Mouse (Mus musculus) adrenal gland, adult 8-10 months (tissue): ENCODE results near the gene Tmem104. TPM values are rescaled to one million over a fixed set of nuclear protein-coding genes. Genes with fewer than 3 reads are reported as not detected.
A peak's percentile ranks its signal among the peaks of the same experiment; 100 is the strongest.

Experiments used
- DNase-seq: peaks from one replicate; pipeline ENCODE4 v3.0.0; 2022
- total RNA-seq, 4 experiments: library from RNA; stranded (reverse); gene quantifications; 2 replicates each; pipeline ENCODE4 v1.2.4; 2022

Gene Tmem104
- 10 to 100 TPM; 24.8 to 34.0 (median 27.3) TPM for total RNA-seq

DNA sequence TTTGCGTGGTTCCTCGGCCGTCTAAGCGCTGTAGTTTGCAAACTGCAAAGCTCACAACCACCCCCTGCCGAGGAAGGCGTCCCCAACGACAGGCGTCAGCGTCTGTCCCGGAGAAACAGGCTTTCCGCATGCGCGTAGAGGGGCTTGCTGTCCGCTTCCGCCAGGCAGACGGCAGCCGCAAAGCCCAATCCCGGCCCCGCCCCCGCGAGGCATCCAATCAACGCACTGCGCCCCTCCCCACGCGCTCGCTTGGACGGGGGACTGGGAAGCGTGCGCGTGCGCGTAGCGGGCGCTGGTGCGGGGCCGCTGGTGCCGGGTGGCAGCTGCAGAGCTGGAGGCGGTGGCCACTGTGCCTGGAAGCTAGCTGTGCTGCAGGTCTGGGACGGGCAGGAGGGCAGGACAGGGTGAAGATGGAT lies at the start of gene Tmem104:
Tmem104 (plus strand) TSS at position 264 of the 416 bp plus-strand sequence.
- DNase-seq, result peak; percentile 99

- DNase-seq, result no peak
Observed at GRCm38 (mm10) chr11:115138597-115139262, 48.6 kb upstream of the Tmem104 start.

- DNase-seq, result no peak
Observed at GRCm38 (mm10) chr11:115141970-115142369, 45.3 kb upstream of the Tmem104 start.

DNA sequence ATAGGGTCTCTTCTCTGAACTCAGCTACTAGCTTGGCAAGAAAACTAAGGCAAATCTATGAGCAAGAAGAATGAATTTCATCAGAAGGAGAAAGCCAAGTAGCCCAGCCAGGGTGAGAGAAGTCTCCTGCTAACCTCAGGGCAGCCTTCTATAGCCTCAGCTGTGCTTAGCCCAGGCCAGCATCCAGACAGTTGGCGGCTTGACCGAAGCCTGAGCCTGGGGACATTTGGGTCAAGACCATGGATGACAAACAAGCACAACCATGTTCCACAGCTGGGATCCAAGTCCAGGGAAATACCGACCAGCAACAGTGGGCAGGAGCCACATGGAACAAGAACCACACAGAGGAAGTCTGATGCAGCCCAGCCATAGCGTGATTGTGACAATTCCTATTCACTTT lies 39.5 kb upstream of the Tmem104 start:
- no peak for DNase-seq

DNA sequence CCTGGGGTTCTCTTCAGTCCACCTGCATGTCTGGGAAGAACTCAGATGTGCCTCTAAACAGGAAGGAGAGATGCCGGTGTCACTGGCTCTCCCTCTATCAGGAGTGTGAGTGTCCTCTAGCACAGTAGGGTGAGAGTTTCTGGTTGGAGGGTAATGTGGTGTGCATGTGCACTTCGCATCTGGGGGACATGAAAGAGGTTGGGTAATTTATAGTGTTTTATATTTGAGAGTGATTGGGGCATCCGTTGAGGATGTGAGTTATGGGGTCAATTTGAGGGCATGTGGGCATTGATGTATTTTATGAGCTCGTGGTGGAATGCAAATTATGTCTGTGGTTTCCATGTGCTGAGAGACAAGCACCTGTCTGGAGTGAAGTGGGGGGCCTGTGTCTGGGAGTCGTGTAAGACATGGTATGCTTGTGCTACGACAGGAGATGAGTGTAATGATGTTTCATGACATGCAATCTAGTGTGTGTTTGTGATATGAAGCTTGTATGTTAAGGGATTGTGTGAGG lies 36.5 kb upstream of the Tmem104 start:
- DNase-seq, result no peak

DNA sequence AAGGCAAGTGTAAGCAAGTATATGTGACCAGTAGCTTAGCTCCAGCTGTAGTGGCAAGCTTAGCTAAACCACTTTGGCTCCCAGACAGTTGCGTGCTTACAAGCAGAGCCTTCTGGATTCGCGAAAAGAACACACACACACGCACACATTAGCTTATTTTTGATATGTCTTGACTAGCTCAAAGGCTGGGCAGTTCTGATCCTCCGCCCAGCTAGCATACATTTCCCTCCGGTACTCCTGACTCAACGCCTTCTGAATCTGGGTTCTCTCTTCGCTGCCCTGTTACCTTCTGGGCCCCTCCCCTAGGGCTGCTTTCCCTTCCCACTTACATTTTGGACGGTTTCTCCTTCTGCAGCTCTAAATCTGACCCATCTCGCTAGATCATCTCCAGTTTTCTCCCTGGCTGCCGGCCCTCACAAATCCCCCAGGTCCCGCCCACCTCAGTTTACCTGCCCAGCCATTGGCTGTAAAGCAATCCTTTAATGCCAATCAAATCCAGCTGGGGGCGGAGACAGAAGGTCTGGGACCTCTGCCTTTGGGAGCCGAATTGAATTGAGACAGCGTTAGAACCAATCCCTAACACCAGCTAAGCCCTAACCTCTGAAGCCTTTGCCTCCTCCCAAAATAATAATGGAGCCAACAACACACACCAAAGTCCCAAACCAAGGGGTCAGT lies 35.4 kb upstream of the Tmem104 start:
- no peak for DNase-seq

DNA sequence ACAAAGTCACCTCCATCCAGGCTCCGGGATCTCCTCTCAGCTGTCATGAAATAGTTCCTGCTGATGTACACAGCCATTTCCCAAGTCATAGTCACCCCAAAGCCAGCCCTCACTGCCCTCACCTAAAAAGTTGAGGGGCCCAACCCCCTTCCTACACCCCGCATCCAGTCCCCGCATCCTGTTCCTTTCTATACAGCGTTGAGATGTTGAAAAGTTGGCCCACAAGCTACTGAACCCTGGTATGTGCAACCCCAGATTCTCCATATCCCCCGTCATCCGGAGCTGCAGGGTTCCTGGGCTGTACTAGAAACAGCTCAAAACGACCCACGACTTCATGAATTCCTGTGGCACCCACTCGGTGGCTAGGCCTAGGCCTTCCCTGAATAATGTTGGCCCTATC lies 34.2 kb upstream of the Tmem104 start:
- no peak for DNase-seq

DNA sequence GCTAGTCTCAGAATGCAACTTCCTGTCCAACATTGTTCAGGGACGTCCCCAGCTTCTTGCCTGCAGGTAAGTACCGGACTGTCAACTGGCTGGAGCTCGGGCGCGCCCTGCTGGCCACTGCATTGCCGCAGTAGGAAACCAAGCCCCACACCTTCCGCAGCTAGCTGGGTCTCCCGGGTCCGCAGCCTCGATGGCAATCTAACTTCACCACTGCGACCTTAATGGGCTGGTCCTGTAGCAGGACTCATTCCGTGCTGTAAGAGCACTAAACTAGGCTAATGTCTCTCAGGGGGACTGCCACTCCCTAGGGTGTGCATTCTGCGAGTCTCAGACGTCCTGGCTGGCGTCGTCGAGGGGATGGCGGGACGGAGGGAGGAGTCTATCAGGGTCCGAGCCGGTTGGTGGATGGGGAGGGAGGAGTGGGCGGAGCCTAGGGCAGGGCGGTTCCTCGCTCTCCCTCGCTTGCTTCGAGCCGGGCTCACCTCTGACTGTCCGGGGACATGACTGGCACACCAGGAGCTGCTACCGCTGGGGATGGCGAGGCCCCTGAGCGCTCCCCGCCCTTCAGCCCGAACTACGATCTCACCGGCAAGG lies 33.5 kb upstream of the Tmem104 start:
- peak; percentile 57 for DNase-seq

- no peak for DNase-seq
Observed at GRCm38 (mm10) chr11:115155053-115155634, 32.1 kb upstream of the Tmem104 start.

- no peak for DNase-seq
Observed at GRCm38 (mm10) chr11:115157933-115158719, 29.2 kb upstream of the Tmem104 start.

- DNase-seq, result peak; percentile 77
Observed at GRCm38 (mm10) chr11:115160016-115160797, 27.1 kb upstream of the Tmem104 start.

GRCm38 (mm10) chr11:115160883-115161577 lies 26.3 kb upstream of the Tmem104 start:
- DNase-seq, result no peak

DNA sequence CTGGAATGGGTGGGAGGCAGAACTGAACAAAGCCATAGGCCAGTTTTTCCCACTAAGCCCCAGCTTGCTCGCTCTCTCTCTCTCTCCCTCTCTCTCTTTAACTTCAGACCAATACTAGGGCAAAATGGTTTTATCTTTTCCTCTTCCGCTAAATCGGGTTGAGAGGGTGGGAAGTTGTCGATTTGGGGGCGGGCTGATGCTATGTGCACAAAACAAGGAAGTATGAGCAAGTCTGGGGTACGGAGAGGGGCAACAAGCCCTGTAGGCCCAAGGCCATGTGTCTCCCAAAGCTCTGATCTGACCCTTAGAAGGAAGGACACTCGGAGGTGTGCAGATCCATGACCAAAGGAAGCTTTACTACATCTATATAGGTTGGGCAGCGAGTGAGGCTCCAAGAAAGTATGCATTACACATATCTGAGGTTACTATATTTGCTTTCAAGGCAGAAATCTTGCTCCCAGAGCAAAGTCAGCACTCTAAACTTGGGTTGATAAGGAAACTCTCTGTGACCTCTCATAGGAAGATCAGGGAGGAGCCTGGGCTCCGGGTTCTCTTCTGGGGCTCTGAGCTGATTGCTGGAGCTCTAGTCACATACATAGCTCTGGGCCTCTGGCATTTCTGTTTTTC lies 25.6 kb upstream of the Tmem104 start:
- no peak for DNase-seq

GRCm38 (mm10) chr11:115162205-115162601 lies 25.1 kb upstream of the Tmem104 start:
- DNase-seq, result no peak

DNA sequence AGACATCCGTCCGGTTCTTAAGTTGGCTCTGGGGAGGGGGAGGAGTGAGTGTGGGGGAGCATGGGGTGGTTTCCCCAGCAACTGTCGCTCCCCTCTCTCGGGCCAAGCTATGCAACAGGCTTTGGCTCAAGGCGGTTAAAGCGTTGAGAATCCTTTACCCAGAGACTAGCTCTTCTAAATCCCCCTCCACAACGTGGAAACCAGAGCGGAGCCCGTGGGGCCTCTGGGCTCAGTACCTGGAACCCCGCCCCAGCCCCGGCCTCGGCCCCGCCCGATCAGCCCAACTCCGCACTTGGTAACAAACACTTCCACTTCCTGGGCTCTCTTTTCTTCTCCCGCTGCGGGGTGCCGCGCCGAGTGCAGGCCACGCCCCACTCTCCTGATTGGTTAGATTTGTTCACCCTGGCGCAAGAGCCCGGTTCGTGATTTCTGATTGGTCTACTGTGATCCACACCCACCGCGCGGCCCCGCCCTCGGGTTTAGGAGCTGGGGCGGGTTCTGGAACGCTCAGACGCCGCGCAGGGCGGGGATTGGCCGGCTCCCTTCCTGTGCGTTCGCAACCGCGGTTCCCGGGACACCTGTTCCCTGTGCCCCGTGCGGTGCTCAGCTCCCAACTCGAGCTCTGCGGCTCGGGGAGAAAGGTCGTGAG lies 24.3 kb upstream of the Tmem104 start, which contains the start of gene Slc9a3r1:
Slc9a3r1 (plus strand) TSS at position 510 of the 649 bp plus-strand sequence.
- DNase-seq, result peak; percentile 98

- no peak for DNase-seq
Observed at GRCm38 (mm10) chr11:115163568-115164150, 23.6 kb upstream of the Tmem104 start.

DNA sequence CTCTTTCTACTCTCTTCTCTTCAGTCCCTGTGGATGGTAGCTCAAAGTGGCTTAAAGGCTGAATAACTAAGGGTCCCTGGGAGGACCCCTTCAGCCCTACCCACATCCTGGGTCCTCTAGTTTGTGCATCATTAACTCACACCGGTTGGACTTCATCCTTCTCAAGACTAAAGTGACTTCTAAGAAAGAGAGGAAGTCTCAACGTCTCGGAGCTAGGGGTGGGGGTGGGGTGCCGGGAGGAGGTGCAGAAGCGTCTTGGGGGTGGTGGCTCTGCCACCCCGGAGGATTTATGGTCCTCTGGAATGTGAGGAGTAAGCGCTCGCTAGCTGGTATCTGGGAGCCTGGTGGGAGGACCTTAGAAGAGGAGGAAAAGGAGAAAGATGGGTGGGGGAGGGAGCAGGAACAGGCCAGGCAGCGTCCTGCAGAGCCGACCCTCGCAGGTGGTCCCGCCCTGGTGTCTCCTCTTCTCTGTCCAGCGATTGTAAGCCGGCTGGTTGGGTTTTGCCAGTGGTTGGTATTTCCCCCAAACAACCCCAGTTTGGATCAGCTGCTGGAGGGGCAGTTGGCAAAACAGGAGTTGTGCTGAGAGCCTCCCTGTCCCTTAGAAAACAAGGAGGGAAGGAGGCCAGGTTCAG lies 22.8 kb upstream of the Tmem104 start:
- DNase-seq, result no peak

- peak; percentile 72 for DNase-seq
Observed at GRCm38 (mm10) chr11:115164976-115165374, 22.3 kb upstream of the Tmem104 start.

- no peak for DNase-seq
Observed at GRCm38 (mm10) chr11:115166776-115167175, 20.5 kb upstream of the Tmem104 start.
